Mouse (Mus musculus): ENCODE measurements around the gene Ndufa4l2.

Ndufa4l2 gene

DNA sequence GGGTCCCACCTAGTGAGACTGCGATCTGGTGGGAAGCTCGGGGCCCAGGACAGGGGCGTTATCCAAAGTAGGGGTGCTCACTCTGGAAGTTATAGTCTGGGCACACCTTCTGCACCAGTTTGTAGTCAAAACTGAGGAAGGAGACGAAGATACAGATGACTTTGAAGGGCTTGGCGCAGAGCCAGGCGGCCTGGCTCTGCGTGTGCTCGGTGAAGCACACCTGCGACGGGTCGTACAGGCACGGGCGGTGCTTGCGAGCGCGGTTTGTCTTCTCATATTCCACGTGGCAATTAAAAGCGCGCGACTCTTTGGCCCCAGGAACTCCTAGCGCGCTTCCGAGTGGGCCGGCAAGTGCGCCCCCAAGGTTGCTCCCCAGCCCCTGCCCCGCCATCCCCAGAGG is 11.3 kb downstream of the Ndufa4l2 start:
- no peak for DNase-seq (ENCODE audit: extremely low read depth, low read depth)

DNA sequence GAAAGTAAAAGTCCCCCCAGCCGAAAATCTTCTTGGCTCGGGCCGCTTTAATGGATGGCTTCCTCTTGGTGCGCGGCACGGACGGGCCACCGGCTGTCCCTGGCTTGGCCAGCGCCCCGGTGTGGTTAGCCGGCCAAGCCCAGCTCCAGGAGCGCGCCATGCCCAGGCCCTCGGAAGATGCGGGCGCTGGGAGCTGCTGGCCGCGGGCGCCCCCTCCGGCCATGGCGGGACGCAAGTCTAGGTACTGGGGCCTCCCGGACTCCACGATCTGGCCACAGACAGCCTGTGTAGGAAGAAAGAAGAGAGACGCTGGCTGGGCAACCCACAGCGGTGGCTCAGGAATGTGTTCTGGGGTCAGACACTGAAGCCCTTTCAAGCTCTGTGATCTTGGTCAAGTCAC is 11.9 kb downstream of the Ndufa4l2 start:
- no peak for DNase-seq (ENCODE audit: extremely low read depth, low read depth)

DNA sequence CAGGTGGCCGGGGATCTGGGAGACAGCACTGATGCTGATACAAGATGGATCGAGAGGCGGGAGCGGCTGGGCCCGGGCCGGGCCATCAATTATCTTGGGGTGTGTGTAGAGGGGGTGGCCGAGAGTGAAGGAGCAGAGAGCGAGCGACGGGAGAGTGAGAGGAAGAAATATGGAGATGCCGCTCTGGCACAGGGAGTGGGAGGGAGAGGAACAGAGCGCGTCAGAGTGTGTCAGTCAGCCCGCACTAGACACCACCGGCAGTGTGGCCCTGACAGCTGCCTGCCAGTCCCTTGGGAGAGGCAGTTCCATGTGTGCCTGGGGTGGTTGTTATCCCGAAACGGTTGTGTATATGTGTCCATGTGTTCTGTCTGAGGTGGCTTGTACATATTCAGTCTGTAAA is 12.7 kb downstream of the Ndufa4l2 start:
- DNase-seq (ENCODE audit: extremely low read depth, low read depth): no peak

- DNase-seq (ENCODE audit: extremely low read depth, low read depth): no peak
Measured at GRCm38 (mm10) chr10:127530945-127531344, 16.2 kb downstream of the Ndufa4l2 start.

GRCm38 (mm10) chr10:127531548-127531947 is 16.8 kb downstream of the Ndufa4l2 start:
- no peak for DNase-seq (ENCODE audit: extremely low read depth, low read depth)

DNA sequence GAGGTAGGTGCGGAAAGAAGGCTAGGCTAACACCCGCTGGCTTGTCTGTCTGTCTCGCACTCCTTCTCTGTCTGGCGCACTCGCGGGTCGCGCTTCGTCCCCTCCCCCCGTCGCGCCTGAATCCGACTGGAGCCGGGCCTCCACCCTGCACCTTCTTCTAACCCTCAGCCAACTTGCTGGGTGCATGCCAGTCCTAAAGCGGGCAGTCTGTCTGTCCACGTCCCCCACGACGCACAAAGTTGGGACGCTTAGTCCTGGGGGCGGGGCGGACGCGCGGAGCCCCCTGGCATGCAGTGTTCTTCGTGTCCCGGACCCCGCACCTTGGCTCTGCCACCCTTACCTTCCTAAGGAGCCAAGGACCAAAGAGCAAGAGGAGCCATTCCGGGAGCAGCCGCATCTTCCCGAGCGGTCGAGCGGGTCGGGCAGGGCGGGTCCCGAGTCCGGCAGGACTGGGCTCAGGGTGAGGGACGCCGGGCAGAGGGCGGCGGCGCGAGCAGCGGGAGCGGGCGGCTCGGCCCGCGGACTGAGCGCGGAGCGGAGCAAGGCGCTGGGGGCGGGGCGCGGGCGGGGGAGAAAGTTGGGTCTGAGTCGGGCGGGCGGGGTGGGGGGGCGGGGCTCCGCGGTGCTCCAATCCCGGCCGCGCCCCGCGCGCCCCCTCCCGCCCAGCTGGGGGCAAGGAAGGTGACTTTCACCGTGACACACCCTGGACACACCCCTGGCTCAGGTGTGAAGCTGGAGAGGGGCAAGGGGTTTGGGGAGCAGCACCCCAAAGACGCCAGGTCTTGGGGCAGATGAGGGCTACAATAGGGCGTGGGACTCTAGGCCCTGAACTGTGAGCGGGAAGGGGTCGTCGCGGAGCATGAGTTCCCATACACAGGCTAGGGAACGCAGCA is 19.5 kb downstream of the Ndufa4l2 start, which contains the start of gene Nxph4:
Gene Nxph4 (minus strand): TSS at position 524 of the 893 bp plus-strand sequence.
- no peak for DNase-seq (ENCODE audit: extremely low read depth, low read depth)

GRCm38 (mm10) chr10:127534929-127535384 is 20.2 kb downstream of the Ndufa4l2 start:
- DNase-seq (ENCODE audit: extremely low read depth, low read depth): no peak

- DNase-seq (ENCODE audit: extremely low read depth, low read depth): no peak
Measured at GRCm38 (mm10) chr10:127536586-127537314, 22.0 kb downstream of the Ndufa4l2 start.

DNA sequence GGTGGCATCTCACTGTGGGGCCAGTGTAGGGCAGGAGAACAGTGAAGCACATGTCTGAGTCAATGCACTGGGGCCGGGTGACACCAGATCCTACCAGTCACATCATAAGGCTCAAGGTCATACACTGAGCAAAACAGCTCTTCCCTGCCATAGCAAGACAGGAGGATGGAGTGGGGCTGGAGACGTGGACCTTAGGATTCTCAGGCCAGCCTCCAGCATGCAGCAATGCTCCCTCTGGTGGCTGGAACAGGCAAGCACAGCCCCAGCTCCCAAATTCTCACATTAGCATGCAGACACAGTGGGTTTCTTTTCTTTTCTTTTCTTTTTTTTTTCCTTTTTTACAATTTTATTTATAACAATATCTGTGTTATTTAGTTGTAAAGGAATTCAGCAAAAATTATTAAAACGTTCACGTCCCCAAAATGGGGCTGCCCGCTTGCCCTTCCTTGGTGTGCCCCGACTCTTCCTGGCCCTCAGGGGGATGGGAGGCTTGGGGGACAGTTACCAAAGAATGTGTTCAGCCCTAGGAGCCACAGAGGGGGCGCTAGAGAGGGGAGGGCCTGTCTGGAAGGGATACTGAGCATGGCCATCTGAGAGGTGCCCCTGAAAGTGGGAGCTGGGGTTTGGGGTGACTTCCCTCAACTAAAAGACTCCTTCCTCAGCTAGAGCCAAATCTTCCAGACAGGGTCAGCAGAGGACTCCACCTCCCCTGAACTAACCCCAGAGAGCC is 23.3 kb downstream of the Ndufa4l2 start:
- no peak for DNase-seq (ENCODE audit: extremely low read depth, low read depth)

DNA sequence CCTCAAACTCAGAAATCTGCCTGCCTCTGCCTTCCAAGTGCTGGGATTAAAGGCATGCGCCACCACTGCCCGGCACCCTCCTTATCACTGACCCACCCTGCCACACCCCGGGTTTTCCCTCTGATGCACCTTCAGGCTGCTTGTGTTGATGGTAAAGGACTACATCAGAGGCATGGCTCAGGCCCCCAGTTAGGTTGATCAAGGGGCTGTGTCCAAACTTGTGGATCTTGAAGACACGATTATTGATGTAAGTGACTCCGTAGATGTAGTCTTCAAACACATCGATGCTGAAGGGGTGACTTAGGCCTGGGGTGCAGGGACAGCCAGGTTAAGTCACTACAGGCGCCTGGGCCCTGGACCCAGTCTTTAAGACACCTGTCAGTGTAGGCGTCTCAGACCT is 26.7 kb downstream of the Ndufa4l2 start:
- DNase-seq (ENCODE audit: extremely low read depth, low read depth): no peak

GRCm38 (mm10) chr10:127542084-127542483 is 27.3 kb downstream of the Ndufa4l2 start:
- DNase-seq (ENCODE audit: extremely low read depth, low read depth): no peak

DNA sequence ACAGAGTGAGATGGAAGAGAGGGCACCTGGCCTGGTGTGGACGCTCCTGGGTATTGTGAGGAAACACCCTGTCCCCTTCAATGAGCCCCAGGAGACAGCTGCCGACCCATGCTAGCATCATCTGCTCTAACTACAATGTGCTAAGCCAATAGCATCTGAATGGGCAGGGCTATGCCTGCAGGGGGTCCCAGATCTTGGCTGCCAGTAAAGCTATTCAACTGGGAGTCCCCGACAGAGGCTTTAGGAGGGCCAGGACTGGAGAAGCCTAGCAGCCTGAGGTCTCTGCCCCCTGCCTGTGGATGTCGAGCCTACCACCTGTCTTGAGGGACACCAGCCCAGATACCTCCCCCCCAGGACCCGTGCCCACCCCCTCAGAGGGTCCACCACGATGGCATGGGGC is 28.0 kb downstream of the Ndufa4l2 start:
- DNase-seq (ENCODE audit: extremely low read depth, low read depth): no peak

- no peak for DNase-seq (ENCODE audit: extremely low read depth, low read depth)
Measured at GRCm38 (mm10) chr10:127543916-127544315, 29.1 kb downstream of the Ndufa4l2 start.

DNA sequence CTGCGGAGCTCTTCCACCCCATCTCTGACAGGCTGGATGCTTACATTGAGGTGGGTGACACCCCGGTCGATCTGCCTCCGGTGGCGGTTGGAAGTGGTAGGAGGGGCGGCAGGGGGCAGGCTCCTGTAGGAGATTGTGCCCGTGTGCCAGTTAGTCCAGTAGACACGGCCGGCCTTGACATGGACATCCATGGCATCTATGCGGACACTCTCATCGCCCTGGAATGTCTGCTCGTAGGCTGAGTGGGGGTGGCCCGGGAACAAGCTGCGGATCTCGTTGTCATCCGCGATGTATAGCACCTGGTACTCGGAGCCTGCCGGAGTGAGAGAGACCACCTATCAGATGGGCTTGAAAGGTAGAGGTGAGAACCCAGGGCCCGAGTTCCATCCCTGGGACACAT is 29.6 kb downstream of the Ndufa4l2 start:
- no peak for DNase-seq (ENCODE audit: extremely low read depth, low read depth)

- DNase-seq (ENCODE audit: extremely low read depth, low read depth): no peak
Measured at GRCm38 (mm10) chr10:127546505-127546904, 31.7 kb downstream of the Ndufa4l2 start.

DNA sequence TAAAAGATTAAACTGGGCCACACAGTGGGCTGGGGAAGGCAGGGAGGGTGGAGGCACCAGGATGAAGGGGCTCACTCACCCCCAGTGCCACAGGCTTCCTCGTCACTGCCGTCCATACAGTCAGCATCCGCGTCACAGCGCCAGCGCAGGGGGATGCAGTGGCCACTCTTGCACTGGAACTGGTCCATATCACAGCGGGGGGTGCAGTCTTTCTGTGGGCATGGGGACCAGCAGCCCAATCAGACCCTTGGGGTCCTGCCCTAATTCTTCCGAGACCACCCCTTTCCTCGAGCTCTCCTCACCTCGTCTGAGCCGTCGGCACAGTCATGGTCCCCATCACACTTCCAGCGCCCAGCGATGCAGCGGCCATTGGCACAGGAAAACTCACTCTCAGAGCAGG is 33.5 kb downstream of the Ndufa4l2 start:
- no peak for DNase-seq (ENCODE audit: extremely low read depth, low read depth)

GRCm38 (mm10) chr10:127549892-127550291 is 35.1 kb downstream of the Ndufa4l2 start:
- DNase-seq (ENCODE audit: extremely low read depth, low read depth): no peak

DNA sequence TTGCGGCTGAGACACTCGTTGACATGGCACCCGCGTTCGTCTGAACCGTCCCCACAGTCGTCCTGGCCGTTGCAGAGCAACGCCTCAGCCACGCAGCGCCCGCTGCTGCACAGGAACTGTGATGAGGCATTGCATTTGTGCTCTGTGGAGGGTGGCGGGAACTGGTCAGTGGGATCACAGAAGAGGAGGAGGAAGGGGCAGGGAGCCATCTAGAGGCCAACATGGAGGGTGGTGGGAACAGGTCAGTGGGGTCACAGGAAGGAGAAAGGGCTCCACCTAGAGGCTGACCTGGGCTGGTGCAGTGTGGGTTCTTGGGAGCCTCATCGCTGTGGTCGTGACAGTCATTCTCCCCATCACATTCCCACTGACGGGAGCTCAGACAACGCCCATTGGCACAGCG is 40.9 kb downstream of the Ndufa4l2 start:
- no peak for DNase-seq (ENCODE audit: extremely low read depth, low read depth)

DNA sequence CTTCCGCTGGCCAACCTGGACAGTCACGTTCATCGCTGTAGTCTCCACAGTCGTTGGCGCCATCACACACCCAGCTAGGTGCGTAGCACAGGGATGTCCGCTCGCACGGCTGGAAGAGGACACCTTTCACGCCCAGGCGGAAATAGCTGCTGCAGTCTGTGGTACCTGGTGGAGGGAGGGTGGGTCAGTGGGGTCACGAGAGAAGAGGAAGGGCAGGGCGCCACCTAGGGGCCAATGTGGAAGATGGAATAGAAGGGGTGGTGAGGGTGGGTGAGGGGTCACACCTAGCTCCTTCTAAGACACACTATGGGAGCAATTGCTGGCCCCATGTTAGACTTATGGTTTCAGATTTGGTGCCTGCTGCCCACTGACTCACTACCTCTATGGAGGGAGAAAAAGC is 42.6 kb downstream of the Ndufa4l2 start:
- DNase-seq (ENCODE audit: extremely low read depth, low read depth): no peak

- no peak for DNase-seq (ENCODE audit: extremely low read depth, low read depth)
Measured at GRCm38 (mm10) chr10:127561145-127561544, 46.4 kb downstream of the Ndufa4l2 start.

DNA sequence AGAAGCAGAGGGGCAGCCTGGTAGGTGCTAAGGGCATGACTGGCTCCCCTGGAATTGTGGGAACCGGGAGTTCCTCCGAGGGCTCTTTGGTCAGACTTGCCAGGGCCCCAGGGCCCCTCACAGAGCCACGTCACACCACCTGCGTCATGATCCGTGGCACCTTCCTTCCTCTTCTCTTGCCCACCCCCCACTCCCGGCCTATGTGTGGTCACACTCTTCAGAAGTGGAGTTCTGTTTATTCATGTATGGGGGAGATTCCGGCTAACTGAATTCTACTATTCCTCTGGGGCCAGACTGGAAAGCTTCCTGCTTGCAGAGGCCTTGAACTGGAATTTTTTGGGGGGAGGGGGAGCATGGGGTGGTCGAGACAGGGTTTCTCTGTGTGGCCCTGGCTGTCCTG is 49.1 kb downstream of the Ndufa4l2 start:
- no peak for DNase-seq (ENCODE audit: extremely low read depth, low read depth)

DNA sequence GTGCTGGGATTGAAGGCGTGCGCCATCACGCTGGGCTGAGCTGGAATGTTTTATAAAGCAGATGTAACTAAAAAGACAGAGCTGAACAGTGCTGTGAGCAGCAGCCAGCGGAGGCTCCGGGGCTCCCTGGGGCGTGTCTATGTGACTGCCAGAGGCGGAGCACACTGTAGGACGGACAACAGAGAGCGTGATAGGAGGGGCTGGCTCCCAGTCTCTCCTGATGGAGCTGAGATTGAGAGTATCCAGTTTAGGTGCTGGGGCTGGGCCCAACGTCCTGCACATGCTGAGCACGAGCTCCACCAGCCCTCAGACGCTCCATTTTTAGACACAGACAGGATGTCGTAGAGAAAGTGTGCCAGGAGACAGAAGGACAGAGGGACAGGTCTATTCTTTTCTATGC is 49.5 kb downstream of the Ndufa4l2 start:
- DNase-seq (ENCODE audit: extremely low read depth, low read depth): no peak
